Mouse (Mus musculus) olfactory bulb, adult 2 months (tissue): ENCODE results near the gene Slc25a18. TPM values are rescaled to one million over a fixed set of nuclear protein-coding genes. Genes with fewer than 3 reads are reported as not detected.

Source experiments
- H3K27ac ChIP-seq: fragments of 200-500 bp; 2 replicates; pipeline ENCODE4 v1.5.1; 2012; ENCODE audit warnings: low read depth, low read length; ENCODE audit not compliant: insufficient read depth
- H3K4me1 ChIP-seq: fragments of 200-500 bp; 2 replicates; pipeline ENCODE4 v1.6.1; 2012; ENCODE audit warnings: low read length; ENCODE audit not compliant: control insufficient read depth, insufficient read depth
- H3K4me3 ChIP-seq: fragments of 200-500 bp; 2 replicates; pipeline ENCODE4 v1.5.1; 2012; ENCODE audit warnings: mild to moderate bottlenecking, low read depth, low read length, moderate library complexity; ENCODE audit not compliant: insufficient read depth
- CTCF ChIP-seq: fragments of 200-500 bp; IDR thresholded peaks from 2 replicates; pipeline ENCODE4 v1.5.1; 2012; ENCODE audit warnings: low read depth, mild to moderate bottlenecking, low read length, moderate library complexity; ENCODE audit not compliant: insufficient read depth
- POLR2A ChIP-seq: fragments of 200-500 bp; IDR thresholded peaks from 2 replicates; pipeline ENCODE4 v1.6.1; 2012; ENCODE audit warnings: mild to moderate bottlenecking, low read depth, low read length, moderate library complexity; ENCODE audit not compliant: insufficient read depth
- WGBS: fragments of 180-500 bp; shearing (Covaris S2); methylation state at CpG from one replicate; pipeline ENCODE4 v1.1.7; 2018; 5-methylcytosine and 5-hydroxymethylcytosine counted together
- polyA plus RNA-seq: library from polyadenylated mRNA; stranded (reverse); fragments of >200 nt; gene quantifications from 2 replicates; pipeline ENCODE4 v1.2.4, GENCODE M21; 2012; ENCODE audit warnings: low replicate concordance; ENCODE audit not compliant: missing spikeins, insufficient read depth, insufficient read length

Gene Slc25a18
- polyA plus RNA-seq, 1 experiment: not detected

DNA sequence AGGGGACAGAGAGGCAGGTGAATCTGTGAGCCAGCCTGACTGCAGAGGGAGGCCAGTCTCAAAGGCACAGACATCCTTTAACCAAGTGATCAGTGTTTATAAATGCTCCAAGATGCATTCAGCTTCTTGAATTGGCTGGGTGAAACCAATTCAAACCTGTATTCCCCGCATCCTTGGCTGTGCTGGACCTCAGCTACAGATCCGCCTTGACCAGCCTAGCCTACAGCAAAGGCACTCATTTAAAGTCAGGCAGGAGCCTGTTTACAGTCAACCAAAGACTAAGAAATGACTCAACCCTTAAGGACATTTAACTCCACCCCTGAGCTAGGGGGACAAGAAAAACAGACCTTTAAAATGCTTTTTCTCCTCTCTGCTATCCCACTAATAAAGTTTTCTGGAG, 45.9 kb downstream of the Slc25a18 start:
- WGBS: 88% methylated on average over 2 of the region's 2 CpGs
- peaks cover 6% of the 10 kb centered on the region; the same call in 1 of the 2 replicates for H3K4me1 ChIP-seq
- H3K4me3 ChIP-seq: no peak overlapping the region
- no peak overlapping the region for H3K27ac ChIP-seq
- TF ChIP-seq CTCF (no peak), POLR2A (no peak)

DNA sequence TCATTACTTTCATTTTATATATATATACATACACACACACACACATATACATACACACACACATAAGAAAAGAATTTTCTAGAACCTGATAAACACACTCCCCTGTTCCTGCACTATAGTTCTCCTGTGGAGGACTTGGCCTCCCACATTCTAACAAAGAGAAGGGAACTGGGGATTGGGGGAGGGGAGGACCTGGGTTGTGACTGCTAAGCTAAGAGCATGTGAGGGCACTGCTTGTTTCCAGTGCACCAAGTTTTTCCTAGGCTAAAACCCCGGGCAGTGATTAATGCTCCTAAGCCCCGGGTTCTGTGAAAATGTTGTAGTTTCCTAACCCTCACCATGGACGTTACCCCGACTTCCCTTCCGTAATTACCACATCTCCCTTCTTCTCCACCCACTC, 46.8 kb downstream of the Slc25a18 start:
- no peak overlapping the region for H3K4me3 ChIP-seq
- WGBS: 45% methylated on average over 5 of the region's 5 CpGs
- H3K4me1 ChIP-seq: peaks cover 6% of the 10 kb centered on the region; the same call in 1 of the 2 replicates
- H3K27ac ChIP-seq: no peak overlapping the region
- TF ChIP-seq CTCF (no peak), POLR2A (no peak)

DNA sequence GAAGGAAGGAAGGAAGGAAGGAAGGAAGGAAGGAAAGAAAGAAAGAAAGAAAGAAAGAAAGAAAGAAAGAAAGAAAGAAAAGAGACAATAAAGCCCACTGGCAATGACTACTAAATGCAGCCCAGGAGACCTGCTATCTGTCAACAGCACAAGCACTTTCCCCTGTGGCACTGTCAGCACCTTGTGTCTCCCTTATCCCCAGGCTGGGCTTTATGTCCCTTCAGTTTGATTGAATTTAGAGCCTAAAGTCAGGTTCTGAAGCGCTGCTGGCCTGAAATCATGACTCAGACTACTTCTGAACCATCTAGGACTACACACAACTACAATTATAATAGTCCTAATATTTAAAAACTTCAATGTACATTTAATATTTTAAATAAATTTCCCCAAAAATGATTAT, 47.6 kb downstream of the Slc25a18 start:
- peaks cover 6% of the 10 kb centered on the region; the same call in 1 of the 2 replicates for H3K4me1 ChIP-seq
- 90% methylated on average over 1 of the region's 1 CpGs for WGBS
- TF ChIP-seq POLR2A (no peak), CTCF (no peak)
- no peak overlapping the region for H3K27ac ChIP-seq
- H3K4me3 ChIP-seq: no peak overlapping the region

DNA sequence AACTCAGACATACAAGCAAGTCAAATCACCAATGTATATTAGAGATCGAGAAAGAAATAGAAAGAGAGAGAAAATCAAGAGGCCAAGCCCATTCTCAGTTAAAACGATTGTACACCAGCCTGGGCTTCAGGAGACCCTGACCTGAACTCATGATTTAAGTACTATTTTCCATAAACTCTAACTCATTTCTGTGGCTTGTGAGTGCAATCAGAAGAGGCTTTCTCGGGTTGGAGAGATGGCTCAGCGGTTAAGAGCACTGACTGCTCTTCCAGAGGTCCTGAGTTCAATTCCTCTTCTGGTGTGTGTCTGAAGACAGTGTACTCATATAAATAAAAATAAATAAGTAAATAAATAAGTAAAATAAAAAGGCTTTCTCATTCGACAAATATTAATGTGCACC, 48.3 kb downstream of the Slc25a18 start:
- Histone ChIP-seq H3K4me1 (peaks cover 6% of the 10 kb centered on the region; the same call in 1 of the 2 replicates), H3K27ac (no peak overlapping the region), H3K4me3 (peak overlapping the region; percentile 18)
- TF ChIP-seq CTCF (no peak), POLR2A (no peak)
- WGBS: 48% methylated on average over 5 of the region's 5 CpGs

- WGBS: 0% methylated on average over 41 of the region's 41 CpGs
- Histone ChIP-seq H3K4me1 (peaks cover 6% of the 10 kb centered on the region; the same call in 1 of the 2 replicates), H3K4me3 (peak within 1 kb of the TSS; percentile 56), H3K27ac (peak within 1 kb of the TSS; percentile 49)
- TF ChIP-seq CTCF (no peak), POLR2A (peak; percentile 58; the same call in 1 of the 2 replicates)
These were observed 49.0 kb downstream of the Slc25a18 start, which contains the start of gene Atp6v1e1 for GRCm38 (mm10) chr6:120822307-120822928. Atp6v1e1 (minus strand) TSS chr6:120822793.

- H3K4me1 ChIP-seq: peaks cover 6% of the 10 kb centered on the region; the same call in 1 of the 2 replicates
- WGBS: 38% methylated on average over 10 of the region's 10 CpGs
- H3K4me3 ChIP-seq: peak overlapping the region; percentile 25
- TF ChIP-seq CTCF (no peak), POLR2A (no peak)
- H3K27ac ChIP-seq: peak overlapping the region; percentile 49; the same call in 1 of the 2 replicates
These were observed 49.7 kb downstream of the Slc25a18 start for GRCm38 (mm10) chr6:120822937-120823614.

- 46% methylated on average over 1 of the region's 1 CpGs for WGBS
- TF ChIP-seq POLR2A: no peak
- no peak for TF ChIP-seq CTCF
- no peak overlapping the region for H3K4me3 ChIP-seq
These were observed 56.7 kb downstream of the Slc25a18 start for GRCm38 (mm10) chr6:120830056-120830455.

GRCm38 (mm10) chr6:120830866-120831608, 57.7 kb downstream of the Slc25a18 start:
- 61% methylated on average over 4 of the region's 4 CpGs for WGBS
- no peaks in the 10 kb centered on the region for H3K4me1 ChIP-seq
- TF ChIP-seq POLR2A: no peak
- no peak for TF ChIP-seq CTCF
- no peak overlapping the region for H3K27ac ChIP-seq
- no peak overlapping the region for H3K4me3 ChIP-seq

More at GRCm38 (mm10) chr6:120830056-120830455, 56.7 kb downstream of the Slc25a18 start:
- no peak overlapping the region for H3K27ac ChIP-seq
- no peaks in the 10 kb centered on the region for H3K4me1 ChIP-seq

GRCm38 (mm10) chr6:120832097-120832496, 58.7 kb downstream of the Slc25a18 start:
- 79% methylated on average over 4 of the region's 4 CpGs for WGBS
- H3K27ac ChIP-seq: no peak overlapping the region

More at GRCm38 (mm10) chr6:120832097-120832496, 58.7 kb downstream of the Slc25a18 start:
- no peak for TF ChIP-seq CTCF
- TF ChIP-seq POLR2A: no peak
- Histone ChIP-seq H3K4me3 (no peak overlapping the region), H3K4me1 (no peaks in the 10 kb centered on the region)
